Mouse (Mus musculus) midbrain, postnatal 0 days (tissue): ENCODE data around the gene Gosr2. TPM values are rescaled to one million over a fixed set of nuclear protein-coding genes. Genes with fewer than 3 reads are reported as not detected.
A peak's percentile ranks its signal among the peaks of the same experiment; 100 is the strongest.

ENCODE experiments used
- ATAC-seq: fragments of 200-750 bp; cut with Nextera tagmentation; 2 replicates; pipeline ENCODE4 v1.8.0; 2017; ENCODE audit warnings: moderate number of reproducible peaks, mild to moderate bottlenecking, moderate TSS enrichment, moderate library complexity; ENCODE audit not compliant: low FRiP score
- DNase-seq: peaks from one replicate; pipeline ENCODE4 v3.0.0-alpha.2; 2015; ENCODE audit warnings: low spot score
- H3K27ac ChIP-seq: fragments of 300-500 bp; sonication (generic); 2 replicates; pipeline ENCODE4 v1.5.1; 2014; ENCODE audit warnings: low read depth, mild to moderate bottlenecking, low read length, mixed read lengths
- H3K27me3 ChIP-seq: fragments of 300-500 bp; sonication (generic); 2 replicates; pipeline ENCODE4 v1.6.1; 2014; ENCODE audit warnings: low read length, control low read depth, mixed read lengths; ENCODE audit not compliant: insufficient read depth
- H3K36me3 ChIP-seq: fragments of 300-500 bp; sonication (generic); 2 replicates; pipeline ENCODE4 v1.6.1; 2014; ENCODE audit warnings: low read length, control low read depth, mixed read lengths; ENCODE audit not compliant: insufficient read depth
- H3K4me1 ChIP-seq: fragments of 300-500 bp; sonication (generic); 2 replicates; pipeline ENCODE4 v1.6.1; 2014; ENCODE audit warnings: mild to moderate bottlenecking, control low read depth, antibody characterized with exemption, low read length, mixed read lengths; ENCODE audit not compliant: insufficient read depth
- H3K4me2 ChIP-seq: fragments of 300-500 bp; sonication (generic); 2 replicates; pipeline ENCODE4 v1.6.1; 2014; ENCODE audit warnings: low read depth, mild to moderate bottlenecking, low read length, mixed read lengths; ENCODE audit not compliant: poor library complexity, severe bottlenecking
- H3K4me3 ChIP-seq: fragments of 300-500 bp; sonication (generic); 2 replicates; pipeline ENCODE4 v1.5.1; 2014; ENCODE audit warnings: low read depth, mild to moderate bottlenecking, low read length, moderate library complexity
- H3K9ac ChIP-seq: fragments of 300-500 bp; sonication (generic); replicated peaks from 2 replicates; pipeline ENCODE4 v1.6.1; 2014; ENCODE audit warnings: mild to moderate bottlenecking, low read length, moderate library complexity, mixed read lengths; ENCODE audit not compliant: poor library complexity, severe bottlenecking
- H3K9me3 ChIP-seq: fragments of 300-500 bp; sonication (generic); 2 replicates; pipeline ENCODE4 v1.6.1; 2016; ENCODE audit warnings: low read length, control low read depth
- CTCF ChIP-seq: IDR thresholded peaks from 2 replicates; pipeline ENCODE4 v1.5.1; 2016; ENCODE audit warnings: antibody characterized with exemption, mild to moderate bottlenecking
- whole genome bisulfite sequencing: fragments of 180-500 bp; shearing (Covaris S2); extraction: QIAGEN DNeasy Blood & Tissue Kit; methylation state at CpG from one replicate; pipeline ENCODE4 v1.1.7; 2014; 5-methylcytosine and 5-hydroxymethylcytosine counted together
- polyA plus RNA-seq: library from polyadenylated mRNA; unstranded; fragments of >200 nt; fragmentation: Nextera tagmentation; extraction: Ambion mirVana; gene quantifications from 2 replicates; pipeline ENCODE4 v1.2.1, GENCODE M21; 2015
- total RNA-seq: library from RNA; depleted of rRNA; stranded (reverse); fragments of >200 nt; gene quantifications from 2 replicates; pipeline ENCODE4 v1.2.3, GENCODE M21; 2014

Gosr2 gene
- total and polyA plus RNA-seq, 2 experiments from 2014 or later = 88.2 to 104 TPM

DNA sequence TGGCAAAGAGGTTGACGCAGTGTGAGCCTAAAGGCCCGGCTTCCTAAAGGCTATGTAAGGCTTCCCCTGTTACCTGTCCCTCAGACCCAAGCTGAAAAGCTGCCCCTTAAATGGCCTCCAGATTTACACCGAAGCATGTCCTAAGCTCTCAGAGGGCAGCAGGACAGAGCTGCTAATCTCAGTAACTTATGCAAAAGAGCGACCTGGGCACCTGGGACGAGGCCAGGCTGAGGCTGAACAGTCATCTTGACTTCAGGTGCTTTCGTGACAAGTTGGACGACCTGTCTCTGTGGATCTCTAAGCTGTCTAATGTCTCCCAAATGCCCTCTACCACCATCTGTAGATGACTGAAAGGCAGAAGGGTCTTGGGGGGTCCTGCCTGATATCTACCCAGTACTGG, 34.6 kb upstream of the Gosr2 start:
- 0 out of 2 replicates have a peak, but pooled peaks cover 2% of the 10 kb centered on the region for H3K4me1 ChIP-seq
- DNase-seq = no peak
- no peaks in the 10 kb centered on the region for H3K9me3 ChIP-seq
- H3K4me3 ChIP-seq = no peak overlapping the region
- TF ChIP-seq CTCF = no peak
- no peak for ATAC-seq
- no peak overlapping the region for H3K9ac ChIP-seq
- no peak overlapping the region for H3K4me2 ChIP-seq
- no peaks in the 10 kb centered on the region for H3K36me3 ChIP-seq
- no peaks in the 10 kb centered on the region for H3K27me3 ChIP-seq
- H3K27ac ChIP-seq = no peak overlapping the region
- 83% methylated on average over 7 of the region's 7 CpGs for WGBS

DNA sequence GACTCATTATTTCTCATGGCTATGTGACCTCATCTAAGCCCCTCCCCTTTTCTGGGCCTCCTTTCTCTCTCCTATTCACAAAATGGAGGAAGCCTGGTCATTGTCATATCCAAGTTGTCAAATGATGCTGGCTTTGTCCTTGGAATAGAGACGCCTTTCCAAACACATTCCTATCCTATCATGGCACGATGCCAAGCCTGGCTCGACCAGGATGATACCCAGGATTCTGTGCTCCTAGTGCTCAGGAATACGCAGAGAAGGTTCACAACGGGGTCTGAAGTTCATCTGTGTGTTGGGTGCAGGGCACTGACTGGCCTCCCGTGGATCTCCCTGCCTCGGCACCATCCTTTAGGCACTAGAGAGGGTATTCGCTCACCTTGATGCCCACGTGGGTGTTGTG, 33.9 kb upstream of the Gosr2 start:
- Histone ChIP-seq H3K9me3 (no peaks in the 10 kb centered on the region), H3K4me2 (no peak overlapping the region), H3K27me3 (no peaks in the 10 kb centered on the region), H3K27ac (no peak overlapping the region), H3K4me3 (no peak overlapping the region), H3K4me1 (0 out of 2 replicates have a peak, but pooled peaks cover 2% of the 10 kb centered on the region), H3K36me3 (no peaks in the 10 kb centered on the region), H3K9ac (no peak overlapping the region)
- no peak for TF ChIP-seq CTCF
- DNase-seq (no peak), ATAC-seq (no peak)
- WGBS = 85% methylated on average over 9 of the region's 9 CpGs

DNA sequence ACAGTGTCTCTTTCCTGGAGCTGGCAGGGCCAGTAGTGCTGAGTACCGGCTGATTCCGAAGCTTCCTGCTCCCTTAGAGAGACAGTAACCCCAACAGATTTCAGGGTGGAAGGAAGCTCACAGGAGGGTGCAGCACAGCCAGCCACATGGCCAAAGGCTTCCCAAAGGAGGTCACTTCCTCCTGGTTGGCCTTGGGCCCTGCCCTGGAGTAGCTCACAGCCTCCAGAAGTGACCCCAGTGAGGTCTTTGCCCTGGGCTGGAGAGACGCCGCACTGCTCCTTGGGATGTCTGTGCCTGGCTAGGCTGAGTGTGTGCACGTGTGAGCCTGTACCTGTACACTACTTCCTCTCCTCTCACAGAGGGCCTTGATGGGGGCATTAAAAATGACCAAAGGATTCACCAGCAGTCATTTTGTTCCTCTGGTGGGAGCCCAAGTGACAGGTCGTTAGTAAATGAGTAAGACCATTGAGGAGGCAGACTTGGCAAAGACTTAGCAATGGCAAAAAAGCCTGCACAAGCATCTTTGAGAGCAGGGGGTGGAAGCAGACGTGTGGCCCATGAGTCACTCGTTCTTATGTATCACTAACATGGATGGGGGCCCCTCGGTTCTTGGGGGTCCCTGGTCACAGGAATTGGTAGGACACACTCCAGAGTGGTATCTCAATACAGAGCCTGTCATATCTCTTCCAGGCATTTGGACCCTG, 31.7 kb upstream of the Gosr2 start:
- ATAC-seq = no peak
- Histone ChIP-seq H3K4me3 (no peak overlapping the region), H3K27me3 (no peaks in the 10 kb centered on the region), H3K36me3 (no peaks in the 10 kb centered on the region), H3K9me3 (no peaks in the 10 kb centered on the region), H3K9ac (no peak overlapping the region), H3K4me2 (no peak overlapping the region), H3K27ac (no peak overlapping the region), H3K4me1 (0 out of 2 replicates have a peak, but pooled peaks cover 2% of the 10 kb centered on the region)
- 70% methylated on average over 9 of the region's 9 CpGs for WGBS
- DNase-seq = no peak
- TF ChIP-seq CTCF = no peak

DNA sequence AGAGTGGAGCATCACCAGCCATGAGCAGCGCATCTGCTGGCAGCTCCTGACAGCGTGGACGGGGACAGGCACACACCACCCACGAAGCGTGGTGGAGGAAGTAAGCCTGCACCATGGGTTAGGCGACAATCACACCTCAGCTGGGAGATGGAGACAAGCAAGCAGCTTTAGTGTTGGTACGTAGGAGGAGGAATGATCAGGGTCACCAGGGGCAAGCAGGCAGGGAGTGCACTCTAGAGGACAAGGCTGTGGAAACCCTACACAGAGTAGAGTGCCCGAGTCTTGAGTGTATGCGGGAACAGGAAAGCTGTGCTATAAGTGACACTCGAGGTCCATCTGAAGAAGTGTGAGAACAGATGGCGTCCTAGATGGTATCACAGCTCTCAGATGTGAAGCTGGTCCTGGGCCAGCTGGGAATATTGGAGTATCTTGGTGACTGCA, 26.7 kb upstream of the Gosr2 start:
- H3K4me1 ChIP-seq = peaks cover 7% of the 10 kb centered on the region; the same call in 1 of the 2 replicates
- no peak overlapping the region for H3K9ac ChIP-seq
- H3K4me3 ChIP-seq = no peak overlapping the region
- TF ChIP-seq CTCF = no peak
- DNase-seq (peak; percentile 28), ATAC-seq (no peak)
- H3K27ac ChIP-seq = no peak overlapping the region
- no peaks in the 10 kb centered on the region for H3K36me3 ChIP-seq
- no peaks in the 10 kb centered on the region for H3K9me3 ChIP-seq
- H3K4me2 ChIP-seq = no peak overlapping the region
- 79% methylated on average over 11 of the region's 11 CpGs for WGBS
- no peaks in the 10 kb centered on the region for H3K27me3 ChIP-seq

DNA sequence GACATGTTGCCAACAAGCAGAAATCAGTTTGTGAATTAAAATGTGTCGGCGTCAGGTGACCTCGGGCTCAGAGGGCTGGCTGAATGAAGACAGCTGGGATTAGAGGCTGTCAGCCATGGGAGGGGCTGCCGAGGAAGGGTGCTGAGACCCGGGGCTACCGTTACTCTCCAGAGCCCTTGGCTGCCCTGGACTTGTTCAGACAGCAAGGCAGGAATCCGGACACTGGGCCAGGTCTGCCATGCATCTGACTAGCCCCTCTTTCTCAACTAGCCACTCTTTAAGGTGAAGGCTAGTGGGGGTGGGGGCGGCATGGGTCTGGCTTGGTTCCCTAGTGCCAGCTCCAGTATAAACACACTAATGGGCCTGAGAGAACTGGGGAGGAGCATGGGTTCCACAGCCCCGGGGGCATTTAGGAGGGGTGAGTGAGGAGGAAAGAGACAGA, 24.4 kb upstream of the Gosr2 start:
- peak overlapping the region; percentile 10; the same call in 1 of the 2 replicates for H3K4me3 ChIP-seq
- H3K27ac ChIP-seq = peak overlapping the region; percentile 51
- H3K9ac ChIP-seq = no peak overlapping the region
- no peak for TF ChIP-seq CTCF
- peak; percentile 72 for DNase-seq
- 12% methylated on average over 9 of the region's 9 CpGs for WGBS
- peak overlapping the region; percentile 49 for H3K4me2 ChIP-seq
- no peaks in the 10 kb centered on the region for H3K36me3 ChIP-seq
- ATAC-seq = peak; percentile 80
- H3K4me1 ChIP-seq = peaks cover 6% of the 10 kb centered on the region; the same call in 1 of the 2 replicates
- no peaks in the 10 kb centered on the region for H3K9me3 ChIP-seq
- H3K27me3 ChIP-seq = no peaks in the 10 kb centered on the region

DNA sequence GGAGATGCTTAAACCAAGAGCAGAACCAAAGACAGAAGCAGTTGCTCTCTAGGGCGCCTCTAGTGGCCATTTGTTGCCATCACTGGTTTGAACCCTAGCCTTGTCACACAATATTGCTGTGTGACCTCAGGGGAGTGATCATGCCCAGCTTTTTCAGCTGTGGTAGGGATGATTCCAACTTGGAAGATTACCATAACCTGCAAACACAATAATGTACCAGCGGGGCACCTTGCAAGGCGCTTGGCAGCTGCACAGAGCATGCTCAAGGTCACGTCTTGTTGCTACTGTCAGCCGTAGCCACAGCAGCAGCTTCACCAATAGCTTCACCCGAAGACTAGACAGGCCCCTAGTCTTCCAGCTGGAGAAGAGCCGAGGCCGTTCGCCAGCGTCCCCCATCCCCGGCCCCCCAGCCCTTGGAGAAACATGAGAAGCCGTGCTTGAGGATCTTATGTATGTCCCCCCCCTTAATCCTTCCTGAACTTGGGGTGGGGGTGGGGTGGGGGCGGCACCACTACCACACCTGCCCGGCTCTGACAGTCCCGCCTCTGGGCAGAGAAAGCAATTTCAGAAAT, 23.9 kb upstream of the Gosr2 start:
- H3K4me3 ChIP-seq = peak overlapping the region; percentile 10
- peak overlapping the region; percentile 51 for H3K27ac ChIP-seq
- TF ChIP-seq CTCF = peak; percentile 79
- WGBS = 9% methylated on average over 15 of the region's 15 CpGs
- H3K27me3 ChIP-seq = no peaks in the 10 kb centered on the region
- DNase-seq (peak; percentile 80), ATAC-seq (peak; percentile 65)
- no peaks in the 10 kb centered on the region for H3K9me3 ChIP-seq
- H3K36me3 ChIP-seq = no peaks in the 10 kb centered on the region
- H3K4me2 ChIP-seq = peak overlapping the region; percentile 49
- peaks cover 6% of the 10 kb centered on the region; the same call in 1 of the 2 replicates for H3K4me1 ChIP-seq
- no peak overlapping the region for H3K9ac ChIP-seq
